Mouse (Mus musculus) intestine, embryonic 14.5 days (tissue): ENCODE measurements around the gene Rbm19. TPM values are rescaled to one million over a fixed set of nuclear protein-coding genes. Genes with fewer than 3 reads are reported as not detected.

Experiments used
- ATAC-seq: fragments of 200-750 bp; cut with Nextera tagmentation; replicated peaks from 2 replicates; pipeline ENCODE4 v1.8.0; 2017; ENCODE audit warnings: low read depth, moderate number of reproducible peaks, moderate TSS enrichment, moderate library complexity; ENCODE audit not compliant: low FRiP score, low TSS enrichment
- DNase-seq: peaks from one replicate; pipeline ENCODE4 v3.0.0-alpha.2; 2018; ENCODE audit warnings: low spot score
- H3K27ac ChIP-seq: fragments of 300-500 bp; sonication (generic); 2 replicates; pipeline ENCODE4 v1.5.1; 2014; ENCODE audit warnings: low read depth, mild to moderate bottlenecking, control low read depth
- H3K27me3 ChIP-seq: fragments of 300-500 bp; sonication (generic); replicated peaks from 2 replicates; pipeline ENCODE4 v1.6.1; 2014; ENCODE audit warnings: low read length, control low read depth; ENCODE audit not compliant: control insufficient read depth, insufficient read depth
- H3K36me3 ChIP-seq: fragments of 300-500 bp; sonication (generic); 2 replicates; pipeline ENCODE4 v1.6.1; 2014; ENCODE audit warnings: low read length, control low read depth; ENCODE audit not compliant: control insufficient read depth, insufficient read depth
- H3K4me1 ChIP-seq: fragments of 300-500 bp; sonication (generic); replicated peaks from 2 replicates; pipeline ENCODE4 v1.6.1; 2014; ENCODE audit warnings: low read length, control low read depth, mixed read lengths; ENCODE audit not compliant: control insufficient read depth, insufficient read depth
- H3K4me2 ChIP-seq: fragments of 300-500 bp; sonication (generic); 2 replicates; pipeline ENCODE4 v1.6.1; 2014; ENCODE audit warnings: low read length
- H3K4me3 ChIP-seq: fragments of 300-500 bp; sonication (generic); 2 replicates; pipeline ENCODE4 v1.5.1; 2014; ENCODE audit warnings: low read depth, low read length, control low read depth, mixed read lengths
- H3K9ac ChIP-seq: fragments of 300-500 bp; sonication (generic); 2 replicates; pipeline ENCODE4 v1.6.1; 2014; ENCODE audit warnings: mild to moderate bottlenecking, low read length
- H3K9me3 ChIP-seq: fragments of 300-500 bp; sonication (generic); 2 replicates; pipeline ENCODE4 v1.6.1; 2016; ENCODE audit warnings: low read length, control low read depth; ENCODE audit not compliant: control insufficient read depth
- WGBS: fragments of 180-500 bp; shearing (Covaris S2); extraction: QIAGEN DNeasy Blood & Tissue Kit; methylation state at CpG from one replicate; pipeline ENCODE4 v1.1.7; 2014; 5-methylcytosine and 5-hydroxymethylcytosine counted together
- polyA plus RNA-seq: library from polyadenylated mRNA; unstranded; fragments of >200 nt; fragmentation: Nextera tagmentation; extraction: Ambion mirVana; gene quantifications from 2 replicates; pipeline ENCODE4 v1.2.1, GENCODE M21; 2014

Gene Rbm19
- polyA plus RNA-seq, 1 experiment from 2014 or later, result 29.2 TPM

- H3K9me3 ChIP-seq, result no peaks in the 10 kb centered on the region
- WGBS, result 73% methylated on average over 4 of the region's 4 CpGs
- H3K27me3 ChIP-seq, result no peaks in the 10 kb centered on the region
- ATAC-seq (no peak), DNase-seq (no peak)
- no peak overlapping the region for H3K4me2 ChIP-seq
- no peak overlapping the region for H3K4me3 ChIP-seq
- H3K36me3 ChIP-seq, result peaks cover 25% of the 10 kb centered on the region; the same call in 1 of the 2 replicates
- H3K4me1 ChIP-seq, result peaks cover 3% of the 10 kb centered on the region; the same call in 1 of the 2 replicates
- H3K27ac ChIP-seq, result no peak overlapping the region
- H3K9ac ChIP-seq, result no peak overlapping the region
Observed at GRCm38 (mm10) chr5:120151145-120151544, 34.9 kb downstream of the Rbm19 start.

- Histone ChIP-seq H3K9me3 (no peaks in the 10 kb centered on the region), H3K9ac (no peak overlapping the region), H3K4me3 (no peak overlapping the region), H3K27ac (no peak overlapping the region), H3K36me3 (peaks cover 19% of the 10 kb centered on the region; the same call in 1 of the 2 replicates), H3K27me3 (no peaks in the 10 kb centered on the region), H3K4me1 (peaks cover 5% of the 10 kb centered on the region; the same call in 1 of the 2 replicates), H3K4me2 (no peak overlapping the region)
- ATAC-seq (no peak), DNase-seq (no peak)
- 87% methylated on average over 3 of the region's 3 CpGs for WGBS
Observed at GRCm38 (mm10) chr5:120153140-120153539, 36.9 kb downstream of the Rbm19 start.

GRCm38 (mm10) chr5:120155672-120156071 is 39.4 kb downstream of the Rbm19 start:
- H3K4me3 ChIP-seq, result no peak overlapping the region
- H3K9me3 ChIP-seq, result no peaks in the 10 kb centered on the region
- H3K9ac ChIP-seq, result no peak overlapping the region
- no peak for DNase-seq
- peaks cover 8% of the 10 kb centered on the region; the same call in 1 of the 2 replicates for H3K36me3 ChIP-seq
- no peak for ATAC-seq
- H3K27me3 ChIP-seq, result no peaks in the 10 kb centered on the region
- H3K4me2 ChIP-seq, result no peak overlapping the region
- WGBS, result 68% methylated on average over 10 of the region's 10 CpGs
- H3K4me1 ChIP-seq, result peaks cover 5% of the 10 kb centered on the region; the same call in 1 of the 2 replicates
- H3K27ac ChIP-seq, result 0 out of 2 replicates have a peak overlapping the region, but pooled peaks have one; percentile 0

GRCm38 (mm10) chr5:120156166-120156909 is 40.1 kb downstream of the Rbm19 start:
- WGBS, result 50% methylated on average over 21 of the region's 21 CpGs
- no peak overlapping the region for H3K4me2 ChIP-seq
- no peak overlapping the region for H3K4me3 ChIP-seq
- H3K27me3 ChIP-seq, result no peaks in the 10 kb centered on the region
- H3K36me3 ChIP-seq, result peaks cover 8% of the 10 kb centered on the region; the same call in 1 of the 2 replicates
- no peaks in the 10 kb centered on the region for H3K9me3 ChIP-seq
- peak overlapping the region; percentile 0; the same call in 1 of the 2 replicates for H3K27ac ChIP-seq
- H3K9ac ChIP-seq, result no peak overlapping the region
- DNase-seq, result no peak
- H3K4me1 ChIP-seq, result peaks cover 5% of the 10 kb centered on the region; the same call in 1 of the 2 replicates
- ATAC-seq, result no peak

- 75% methylated on average over 3 of the region's 3 CpGs for WGBS
- Histone ChIP-seq H3K27me3 (no peaks in the 10 kb centered on the region), H3K9me3 (no peaks in the 10 kb centered on the region), H3K9ac (no peak overlapping the region), H3K36me3 (peaks cover 3% of the 10 kb centered on the region; the same call in 1 of the 2 replicates), H3K4me3 (no peak overlapping the region), H3K4me2 (no peak overlapping the region), H3K27ac (no peak overlapping the region), H3K4me1 (peaks cover 5% of the 10 kb centered on the region; the same call in 1 of the 2 replicates)
- DNase-seq (no peak), ATAC-seq (no peak)
Observed at GRCm38 (mm10) chr5:120157115-120157514, 40.9 kb downstream of the Rbm19 start.

- Histone ChIP-seq H3K27ac (no peak overlapping the region), H3K4me1 (peaks cover 5% of the 10 kb centered on the region; the same call in 1 of the 2 replicates), H3K9ac (no peak overlapping the region), H3K36me3 (no peaks in the 10 kb centered on the region), H3K4me3 (no peak overlapping the region), H3K9me3 (no peaks in the 10 kb centered on the region), H3K4me2 (no peak overlapping the region), H3K27me3 (no peaks in the 10 kb centered on the region)
- no peak for DNase-seq
- WGBS, result 58% methylated on average over 2 of the region's 2 CpGs
- no peak for ATAC-seq
Observed at GRCm38 (mm10) chr5:120158476-120158875, 42.2 kb downstream of the Rbm19 start.

- H3K4me2 ChIP-seq, result no peak overlapping the region
- H3K4me3 ChIP-seq, result no peak overlapping the region
- H3K9ac ChIP-seq, result no peak overlapping the region
- H3K9me3 ChIP-seq, result no peaks in the 10 kb centered on the region
- H3K27me3 ChIP-seq, result no peaks in the 10 kb centered on the region
- 91% methylated on average over 8 of the region's 8 CpGs for WGBS
- DNase-seq (no peak), ATAC-seq (no peak)
- H3K4me1 ChIP-seq, result peaks cover 2% of the 10 kb centered on the region; the same call in 1 of the 2 replicates
- no peaks in the 10 kb centered on the region for H3K36me3 ChIP-seq
- H3K27ac ChIP-seq, result no peak overlapping the region
Observed at GRCm38 (mm10) chr5:120160923-120161658, 44.8 kb downstream of the Rbm19 start.

GRCm38 (mm10) chr5:120162689-120163088 is 46.4 kb downstream of the Rbm19 start:
- no peaks in the 10 kb centered on the region for H3K27me3 ChIP-seq
- DNase-seq (no peak), ATAC-seq (no peak)
- no peak overlapping the region for H3K4me2 ChIP-seq
- no peaks in the 10 kb centered on the region for H3K9me3 ChIP-seq
- 93% methylated on average over 10 of the region's 10 CpGs for WGBS
- no peaks in the 10 kb centered on the region for H3K36me3 ChIP-seq
- no peak overlapping the region for H3K4me3 ChIP-seq
- H3K4me1 ChIP-seq, result no peaks in the 10 kb centered on the region
- H3K9ac ChIP-seq, result no peak overlapping the region
- H3K27ac ChIP-seq, result no peak overlapping the region
